Mouse (Mus musculus) Muller cell, postnatal 12 days (primary cell): Measurements from ENCODE around the gene Col18a1.
A peak's percentile ranks its signal among the peaks of the same experiment; 100 is the strongest.

Experiments
- DNase-seq: peaks from one replicate; pipeline ENCODE4 v3.0.0-alpha.2; 2015; ENCODE audit errors: inconsistent ontology term

Gene Col18a1

GRCm38 (mm10) chr10:77068469-77068868 is 97.9 kb downstream of the Col18a1 start:
- DNase-seq: no peak

DNA sequence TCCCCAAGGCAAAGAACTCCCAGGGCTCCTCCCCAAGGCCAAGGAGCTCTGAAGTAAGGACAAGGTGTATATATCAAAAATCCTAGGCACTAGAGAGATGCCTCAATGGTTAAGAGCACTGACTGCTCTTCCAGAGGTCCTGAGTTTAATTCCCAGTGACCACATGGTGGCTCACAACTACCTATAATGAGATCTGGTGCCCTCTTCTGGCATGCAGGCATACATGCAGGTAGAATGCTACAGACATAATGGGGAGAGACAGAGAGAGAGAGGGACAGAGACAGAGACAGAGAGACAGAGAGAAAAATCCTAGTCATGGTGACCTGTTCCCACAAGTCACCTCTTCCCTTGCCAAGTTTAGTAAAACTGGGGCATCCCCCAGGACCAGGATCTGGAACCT is 101.7 kb downstream of the Col18a1 start:
- no peak for DNase-seq

DNA sequence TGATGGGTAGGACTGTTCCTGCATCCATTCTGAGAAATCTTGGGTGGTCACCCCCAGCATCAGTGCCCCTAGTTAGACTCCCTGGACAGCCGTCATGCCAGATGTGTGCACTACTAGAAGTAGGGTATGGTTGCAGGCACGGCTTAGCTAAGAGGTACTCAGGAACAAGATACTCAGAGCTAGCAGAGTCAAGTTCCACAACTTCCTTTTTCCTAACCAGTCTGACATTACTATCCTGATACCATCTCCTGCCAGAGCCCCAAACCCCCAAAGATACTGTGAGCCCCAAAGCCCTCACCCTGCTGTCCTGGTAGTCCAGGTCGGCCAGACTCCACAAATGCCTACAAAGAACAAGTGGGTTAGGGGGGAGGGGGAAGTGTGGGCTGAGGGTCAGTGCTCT is 102.1 kb downstream of the Col18a1 start:
- no peak for DNase-seq

- no peak for DNase-seq
Observed at GRCm38 (mm10) chr10:77062393-77063010, 103.8 kb downstream of the Col18a1 start.

- no peak for DNase-seq
Observed at GRCm38 (mm10) chr10:77061426-77061825, 104.9 kb downstream of the Col18a1 start.

DNA sequence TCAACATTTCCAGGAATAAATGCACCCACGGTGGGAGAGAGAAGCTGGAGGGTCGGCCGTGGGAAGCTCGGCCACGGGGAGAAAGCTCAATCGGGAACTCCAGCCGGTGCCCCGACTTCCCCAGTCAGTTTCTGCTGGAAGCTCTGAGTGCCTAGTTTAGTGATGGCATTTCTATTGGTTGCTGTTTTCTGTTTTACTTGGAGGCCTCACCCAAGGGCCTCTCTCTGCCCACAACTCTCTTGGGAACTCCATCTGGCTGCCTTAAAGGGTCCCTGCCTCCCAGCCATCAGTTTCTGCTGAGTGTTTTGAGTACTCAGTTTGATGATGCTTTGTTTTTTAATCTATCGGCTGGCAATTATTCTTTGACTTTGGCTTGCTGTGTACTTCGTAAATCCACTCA is 109.6 kb downstream of the Col18a1 start:
- no peak for DNase-seq

- no peak for DNase-seq
Observed at GRCm38 (mm10) chr10:77048606-77049005, 117.7 kb downstream of the Col18a1 start.

DNA sequence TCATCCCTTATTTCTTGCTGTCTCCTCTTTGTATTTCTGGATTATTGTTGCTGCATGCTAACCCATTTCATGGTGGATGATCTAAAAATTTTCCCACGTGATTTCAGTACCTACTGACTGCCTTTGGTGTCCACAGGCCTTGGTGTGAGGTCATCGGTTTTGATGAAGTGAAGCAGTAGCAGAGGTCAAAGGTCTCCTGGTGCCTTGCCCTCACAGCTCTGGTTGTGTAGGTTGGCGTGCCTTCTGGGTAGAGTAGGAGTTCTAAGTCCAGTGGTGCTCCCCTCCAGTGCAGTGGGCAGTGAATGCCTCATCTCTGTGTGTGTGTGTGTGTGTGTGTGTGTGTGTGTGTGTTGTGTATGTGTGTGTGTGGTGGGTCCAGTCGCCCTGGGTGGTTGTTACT is 118.2 kb downstream of the Col18a1 start:
- no peak for DNase-seq

GRCm38 (mm10) chr10:77038579-77039174 is 127.7 kb downstream of the Col18a1 start:
- no peak for DNase-seq

- no peak for DNase-seq
Observed at GRCm38 (mm10) chr10:77035487-77035886, 130.9 kb downstream of the Col18a1 start.

- DNase-seq: peak; percentile 60
Observed at GRCm38 (mm10) chr10:77033323-77034025, 132.9 kb downstream of the Col18a1 start.

GRCm38 (mm10) chr10:77032591-77033322 is 133.6 kb downstream of the Col18a1 start:
- peak; percentile 92 for DNase-seq

DNA sequence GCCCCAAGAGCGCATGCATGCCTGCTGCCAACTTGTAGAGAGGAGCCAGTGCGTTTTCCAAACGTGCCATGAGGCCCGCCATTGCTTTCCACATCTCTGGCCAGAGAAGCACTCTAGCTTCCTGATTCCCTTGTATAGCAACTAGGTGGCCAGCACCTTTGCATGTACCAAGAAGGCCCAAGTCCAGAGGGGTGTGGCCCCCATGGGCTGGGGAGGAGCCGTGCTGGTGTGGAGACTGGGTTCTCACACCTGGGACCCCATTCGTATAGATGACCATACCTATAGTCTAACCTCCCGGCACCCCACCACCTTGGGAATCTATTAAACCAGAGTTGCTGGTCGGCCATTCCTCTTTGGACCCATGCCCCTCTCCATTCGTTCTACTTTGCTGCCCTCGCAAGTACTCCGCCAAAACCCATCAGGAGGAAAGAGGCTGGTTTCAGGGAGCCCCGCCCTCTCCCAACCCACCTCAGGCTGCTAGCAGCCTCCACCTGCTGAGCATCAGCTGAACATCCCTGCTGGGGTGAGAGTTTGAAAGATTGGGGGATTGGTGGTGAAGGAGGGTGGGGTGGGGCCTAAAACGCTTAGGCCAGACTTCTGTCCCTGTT is 134.5 kb downstream of the Col18a1 start, which contains the start of gene Slc19a1:
TSS of gene Slc19a1 (plus strand) at position 474 of the 608 bp plus-strand sequence.
- DNase-seq: no peak

DNA sequence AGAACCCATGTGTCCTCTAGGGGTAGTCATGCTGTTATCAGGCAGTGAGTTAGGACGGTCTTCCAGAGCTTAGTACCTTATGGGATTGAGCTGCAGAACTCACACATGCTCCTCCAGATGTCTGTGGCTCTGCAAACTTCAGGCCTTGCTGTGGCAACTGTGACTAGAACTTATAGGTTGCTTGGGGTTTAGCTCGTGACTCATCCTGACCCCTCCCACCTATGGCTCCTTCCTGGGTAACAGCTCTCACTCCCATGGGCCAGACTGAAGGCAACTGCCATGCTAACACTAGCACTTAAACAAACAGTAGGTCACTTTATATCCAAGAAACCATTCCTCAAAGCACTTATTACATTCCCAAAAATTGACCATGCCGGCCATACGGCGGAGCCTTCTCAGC is 135.7 kb downstream of the Col18a1 start:
- DNase-seq: no peak

DNA sequence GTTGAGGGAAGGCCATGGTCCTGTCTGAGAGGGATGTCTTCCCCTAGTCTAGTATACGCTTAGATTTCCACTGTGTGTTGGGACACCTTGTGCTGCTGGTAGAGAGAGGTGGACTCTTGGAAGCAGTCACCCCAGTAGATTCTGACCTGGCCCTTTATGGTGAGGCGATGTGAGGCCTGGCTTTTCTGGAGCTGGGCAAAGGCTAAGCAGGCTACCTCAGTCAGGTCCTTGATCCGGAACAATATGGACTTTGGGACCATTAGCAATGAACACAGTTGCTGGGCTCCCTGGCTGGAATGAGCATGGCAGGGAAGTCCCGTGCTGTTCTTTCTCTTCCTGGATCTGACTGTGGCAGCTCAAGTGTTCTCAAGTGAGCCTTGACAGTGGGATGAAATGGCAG is 136.6 kb downstream of the Col18a1 start:
- no peak for DNase-seq

GRCm38 (mm10) chr10:77028782-77029296 is 137.5 kb downstream of the Col18a1 start:
- no peak for DNase-seq

DNA sequence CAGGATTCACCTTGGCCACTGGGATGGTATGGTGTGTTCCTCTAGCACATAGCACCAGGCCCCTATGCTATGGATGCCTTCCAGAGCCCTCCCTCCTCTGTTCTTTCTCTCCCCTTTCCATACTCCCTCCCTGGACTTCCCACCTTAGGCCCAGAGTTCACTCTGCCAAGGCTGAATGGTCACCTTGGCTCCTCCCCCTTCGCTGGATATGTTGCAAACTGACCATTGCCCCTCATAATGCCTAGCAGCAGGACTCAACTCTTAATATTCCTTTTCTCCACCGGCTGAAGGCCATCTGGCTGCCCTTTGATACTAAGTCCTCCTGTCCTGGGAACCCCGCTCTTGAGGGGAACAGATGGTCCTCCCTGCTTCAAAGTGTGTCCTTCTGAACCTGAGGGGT is 139.4 kb downstream of the Col18a1 start:
- no peak for DNase-seq

DNA sequence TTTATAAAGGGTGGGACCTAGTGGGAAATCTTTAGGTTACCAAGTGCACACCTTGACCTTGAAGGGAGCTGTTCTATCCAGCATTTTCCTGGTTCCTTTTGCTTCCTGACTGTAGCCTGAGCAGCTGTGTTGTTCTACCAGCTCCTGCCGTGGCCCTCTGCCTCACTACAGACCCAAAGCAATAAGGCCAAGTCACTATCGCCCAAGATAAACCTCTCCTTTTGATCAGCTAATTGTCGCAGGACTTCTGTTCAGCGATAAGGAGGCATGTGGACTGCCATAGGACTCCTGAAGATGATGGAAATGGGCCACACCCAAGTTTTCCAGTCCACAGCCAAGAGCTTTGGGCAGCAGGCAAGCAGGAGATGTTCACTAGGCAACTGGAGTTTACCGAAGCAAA is 142.1 kb downstream of the Col18a1 start:
- no peak for DNase-seq

GRCm38 (mm10) chr10:77022301-77023130 is 143.8 kb downstream of the Col18a1 start:
- DNase-seq: no peak

DNA sequence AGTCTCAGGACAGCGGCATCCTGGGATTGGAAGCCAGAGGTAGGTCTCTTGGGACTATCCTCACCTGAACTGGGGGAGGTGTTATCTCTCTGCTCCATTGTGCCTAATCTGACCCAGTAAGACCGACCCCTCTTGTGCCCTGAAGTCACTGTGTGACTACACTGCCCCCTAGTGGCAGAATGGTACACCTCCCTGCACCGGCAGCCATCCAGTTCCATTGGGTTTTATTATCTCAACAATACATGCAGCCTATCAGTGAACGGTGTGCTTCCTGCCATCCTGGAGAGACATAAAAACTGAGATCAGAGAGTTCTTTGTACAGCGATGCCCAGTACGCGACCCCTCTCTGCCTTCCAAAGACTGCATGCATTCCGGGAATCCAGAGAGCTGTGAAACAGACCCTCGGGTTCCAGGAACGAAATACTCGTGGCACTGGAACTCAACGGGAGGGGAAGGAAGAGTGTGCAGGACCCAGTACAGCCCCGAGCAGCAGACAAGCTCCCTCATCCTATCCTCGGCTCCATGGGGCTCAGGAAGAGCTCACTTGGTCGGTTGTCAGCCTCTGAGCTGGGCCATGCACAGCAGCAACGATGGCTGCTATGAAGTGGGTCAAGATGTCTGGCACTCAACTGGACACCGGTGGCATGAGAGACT is 144.8 kb downstream of the Col18a1 start:
- DNase-seq: peak; percentile 76
